Mouse (Mus musculus): ENCODE data around the gene Apoa1. TPM values are rescaled to one million over a fixed set of nuclear protein-coding genes. Genes with fewer than 3 reads are reported as not detected.

Apoa1 gene
- total and polyA plus RNA-seq, 3 experiments, result 1.8 to 16.1 TPM; not detected in 1

DNA sequence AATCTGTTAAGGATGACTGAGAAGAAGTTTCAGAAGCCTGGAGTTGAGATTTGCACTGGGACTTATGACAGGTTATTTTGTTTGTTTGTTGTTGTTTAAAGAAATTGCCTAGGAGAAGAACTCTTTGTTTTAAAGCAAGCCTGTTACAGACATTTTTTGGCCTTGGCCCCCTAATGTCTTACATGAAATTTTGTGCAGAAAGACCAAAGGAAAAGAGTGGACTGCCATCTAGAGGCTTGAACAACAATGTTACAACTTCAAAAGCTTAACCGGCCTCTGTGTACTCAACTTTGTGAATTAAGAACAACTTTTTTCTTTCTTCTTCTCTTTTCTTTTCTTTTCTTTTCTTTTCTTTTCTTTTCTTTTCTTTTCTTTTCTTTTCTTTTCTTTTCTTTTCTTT is 36.7 kb upstream of the Apoa1 start:
- no peak overlapping the region for H3K27ac ChIP-seq (ENCODE audit: control insufficient read depth, low read depth, low read length)
- H3K36me3 ChIP-seq (ENCODE audit: control insufficient read depth in 1 of 2, insufficient read depth in 2 of 2, low read length in 2 of 2), result peaks cover 0 to 25% of the 10 kb centered on the region in 2 experiments; a peak in 2 of 4 replicates
- no peaks in the 10 kb centered on the region for H3K79me2 ChIP-seq (ENCODE audit: control insufficient read depth, insufficient read depth, low read length, poor library complexity)
- no peak overlapping the region for H3K9ac ChIP-seq (ENCODE audit: control insufficient read depth, low read depth, low read length, poor library complexity, severe bottlenecking)
- no peaks in the 10 kb centered on the region for H3K4me1 ChIP-seq (ENCODE audit: control insufficient read depth in 1 of 2, insufficient read depth in 2 of 2, low read length in 2 of 2)
- H3K9me3 ChIP-seq (replicated peaks; ENCODE audit: insufficient read depth, low read length), result no peaks in the 10 kb centered on the region
- no peak overlapping the region for H3K4me3 ChIP-seq (ENCODE audit: control insufficient read depth in 1 of 2, insufficient read depth in 1 of 2, low read depth in 2 of 2, low read length in 2 of 2)
- TF ChIP-seq SMC3 (IDR thresholded peaks at IDR 0.05; ENCODE audit: low read depth, low read length) (peak; percentile 59), CTCF (IDR thresholded peaks at IDR 0.05 in 2 of 3, conservative IDR thresholded peaks at IDR 0.05 in 1 of 3; ENCODE audit: control insufficient read depth in 1 of 3, insufficient read depth in 1 of 3, low read depth in 2 of 3, low read length in 3 of 3, poor library complexity in 1 of 3, severe bottlenecking in 1 of 3) (peak in 2 of 3 experiments; percentile 9 to 64; a peak in 2 of 6 replicates), ZC3H11A (IDR thresholded peaks at IDR 0.05; ENCODE audit: low read depth, low read length) (peak; percentile 40), RAD21 (IDR thresholded peaks at IDR 0.05; ENCODE audit: low read depth, low read length) (peak; percentile 60), USF2 (IDR thresholded peaks at IDR 0.05; ENCODE audit: borderline replicate concordance in 1 of 2, insufficient read depth in 1 of 2, low read depth in 1 of 2, low read length in 2 of 2) (no peak)
- peak; percentile 56 for DNase-seq (ENCODE audit: low read depth, low spot score)
- no peaks in the 10 kb centered on the region for H3K27me3 ChIP-seq (ENCODE audit: control insufficient read depth in 1 of 2, insufficient read depth in 2 of 2, low read length in 2 of 2)

DNA sequence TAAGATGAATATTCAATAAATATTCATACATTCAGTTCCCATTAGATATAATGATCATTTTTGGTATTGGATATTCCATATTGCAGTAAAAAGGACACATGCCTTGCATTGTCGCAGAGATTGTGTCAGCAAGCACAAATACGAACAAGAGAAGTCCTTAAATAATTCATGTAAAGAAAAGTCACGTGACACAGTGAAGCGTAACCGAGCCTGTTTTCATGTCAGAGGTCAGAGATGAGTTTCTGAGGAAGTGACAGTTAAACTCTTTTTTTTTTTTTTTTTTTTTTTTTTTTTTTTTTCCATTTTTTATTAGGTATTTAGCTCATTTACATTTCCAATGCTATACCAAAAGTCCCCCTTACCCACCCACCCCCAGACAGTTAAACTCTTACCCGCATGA is 35.7 kb upstream of the Apoa1 start:
- no peak for TF ChIP-seq MAZ (IDR thresholded peaks at IDR 0.05; ENCODE audit: low read depth, low read length)
- no peak for TF ChIP-seq ETS1 (IDR thresholded peaks at IDR 0.05; ENCODE audit: low read depth, low read length)
- no peak for TF ChIP-seq NELFE (IDR thresholded peaks at IDR 0.05; ENCODE audit: low read depth, low read length)
- TF ChIP-seq ZKSCAN1 (IDR thresholded peaks at IDR 0.05; ENCODE audit: low read depth, low read length), result no peak
- TF ChIP-seq POLR2A (IDR thresholded peaks at IDR 0.05; ENCODE audit: control insufficient read depth in 1 of 2, insufficient read depth in 1 of 2, low read depth in 1 of 2, low read length in 2 of 2, poor library complexity in 1 of 2), result no peak
- TF ChIP-seq CHD2 (IDR thresholded peaks at IDR 0.05; ENCODE audit: low read length), result no peak
- no peak for TF ChIP-seq CTCF (IDR thresholded peaks at IDR 0.05 in 2 of 3, conservative IDR thresholded peaks at IDR 0.05 in 1 of 3; ENCODE audit: control insufficient read depth in 1 of 3, insufficient read depth in 1 of 3, low read depth in 2 of 3, low read length in 3 of 3, poor library complexity in 1 of 3, severe bottlenecking in 1 of 3)
- TF ChIP-seq TBP (IDR thresholded peaks at IDR 0.05; ENCODE audit: low read depth, low read length), result no peak
- no peak for TF ChIP-seq MXI1 (IDR thresholded peaks at IDR 0.05; ENCODE audit: low read depth, low read length)
- TF ChIP-seq SIN3A (IDR thresholded peaks at IDR 0.05; ENCODE audit: low read length), result no peak
- TF ChIP-seq RCOR1 (IDR thresholded peaks at IDR 0.05; ENCODE audit: low read depth, low read length), result no peak
- no peak for TF ChIP-seq USF1 (IDR thresholded peaks at IDR 0.05; ENCODE audit: low read depth, low read length)
- TF ChIP-seq KAT2A (conservative IDR thresholded peaks at IDR 0.05; ENCODE audit: low read depth, low read length), result no peak
- no peak for TF ChIP-seq HCFC1 (IDR thresholded peaks at IDR 0.05; ENCODE audit: low read depth, low read length)
- TF ChIP-seq EP300 (IDR thresholded peaks at IDR 0.05; ENCODE audit: low read depth in 1 of 2, low read length in 2 of 2), result no peak
- TF ChIP-seq MAX (IDR thresholded peaks at IDR 0.05; ENCODE audit: low read length), result no peak
- no peak for TF ChIP-seq ZNF384 (IDR thresholded peaks at IDR 0.05; ENCODE audit: low read depth, low read length)
- H3K36me3 ChIP-seq (ENCODE audit: control insufficient read depth in 1 of 2, insufficient read depth in 2 of 2, low read length in 2 of 2), result peaks cover 0 to 22% of the 10 kb centered on the region in 2 experiments; a peak in 2 of 4 replicates
- no peak for DNase-seq (ENCODE audit: low read depth, low spot score)

More for the DNA sequence above, 35.7 kb upstream of the Apoa1 start:
- Histone ChIP-seq H3K9ac (ENCODE audit: control insufficient read depth, low read depth, low read length, poor library complexity, severe bottlenecking) (no peak overlapping the region), H3K79me2 (ENCODE audit: control insufficient read depth, insufficient read depth, low read length, poor library complexity) (no peaks in the 10 kb centered on the region), H3K9me3 (replicated peaks; ENCODE audit: insufficient read depth, low read length) (no peaks in the 10 kb centered on the region), H3K4me3 (ENCODE audit: control insufficient read depth in 1 of 2, insufficient read depth in 1 of 2, low read depth in 2 of 2, low read length in 2 of 2) (no peak overlapping the region), H3K4me1 (ENCODE audit: control insufficient read depth in 1 of 2, insufficient read depth in 2 of 2, low read length in 2 of 2) (no peaks in the 10 kb centered on the region), H3K27me3 (ENCODE audit: control insufficient read depth in 1 of 2, insufficient read depth in 2 of 2, low read length in 2 of 2) (no peaks in the 10 kb centered on the region), H3K27ac (ENCODE audit: control insufficient read depth, low read depth, low read length) (no peak overlapping the region)
